In the genomic region with DNA sequence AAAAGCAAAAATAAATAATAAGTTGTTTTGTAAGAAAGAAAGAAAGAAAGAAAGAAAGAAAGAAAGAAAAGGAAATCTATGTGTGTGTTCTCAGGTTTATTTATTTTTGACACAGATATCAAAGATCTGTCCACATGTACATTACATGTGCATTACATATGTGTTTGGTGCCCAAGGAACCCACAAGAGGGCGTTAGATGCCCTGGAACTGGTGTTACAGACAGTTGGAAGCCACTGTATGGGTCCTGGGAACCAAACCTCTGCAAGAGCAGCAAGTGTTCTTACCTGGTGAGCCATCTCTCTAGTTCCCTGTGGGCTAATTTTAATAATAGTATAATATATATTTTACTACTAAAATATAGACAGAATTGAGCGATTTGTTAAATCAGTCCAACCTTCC, we compare ENCODE assay signal across 25 mouse cellular contexts. TPM values are rescaled to one million over a fixed set of nuclear protein-coding genes. Genes with fewer than 3 reads are reported as not detected.
DNase-seq lines count a peak whose midpoint lies in the region; ATAC-seq and TF ChIP-seq lines count a peak whose summit lies in the region.
"Had no signal": no experiment of that assay in that cellular context is flagged by ENCODE, and none has a peak within 500 bp of the region (broad histone marks: within the 10 kb centered on the region; RNA-seq: fewer than 3 reads in every experiment).

No protein-coding gene starts in this region.

- H3K9me3 ChIP-seq in intestine, postnatal 0 days (ENCODE audit: control insufficient read depth): no peaks in the 10 kb centered on the region
- H3K9me3 ChIP-seq in intestine, embryonic 15.5 days: no peaks in the 10 kb centered on the region
- 0 out of 2 replicates have a peak, but pooled peaks cover 3% of the 10 kb centered on the region for H3K9me3 ChIP-seq in embryonic facial prominence, embryonic 10.5 days
- H3K9me3 ChIP-seq: embryonic facial prominence, embryonic 12.5 days; forebrain, embryonic 15.5 days; G1E; heart, embryonic 10.5 days had no signal

- ATAC-seq in intestine, postnatal 0 days: no peak
- no peak for ATAC-seq in intestine, embryonic 15.5 days
- ATAC-seq: CD4-positive, CD25-positive, alpha-beta regulatory T cell, adult 4 months; forebrain, embryonic 15.5 days; Patski had no signal

- 0 out of 2 replicates have a peak, but pooled peaks have one; percentile 17 for TF ChIP-seq CTCF in intestine, postnatal 0 days (IDR thresholded peaks at IDR 0.05; ENCODE audit: low read depth)

- H3K4me3 ChIP-seq in intestine, postnatal 0 days (ENCODE audit: low read depth, low read length): no peak overlapping the region
- no peak overlapping the region for H3K4me3 ChIP-seq in intestine, embryonic 15.5 days (replicated peaks)
- no peak overlapping the region for H3K4me3 ChIP-seq in embryonic facial prominence, embryonic 10.5 days
- H3K4me3 ChIP-seq: embryonic facial prominence, embryonic 12.5 days; forebrain, embryonic 15.5 days; heart, embryonic 10.5 days had no signal

- H3K36me3 ChIP-seq in intestine, postnatal 0 days (ENCODE audit: control insufficient read depth, insufficient read depth): no peaks in the 10 kb centered on the region
- no peaks in the 10 kb centered on the region for H3K36me3 ChIP-seq in intestine, embryonic 15.5 days
- no peaks in the 10 kb centered on the region for H3K36me3 ChIP-seq in embryonic facial prominence, embryonic 10.5 days (replicated peaks)
- H3K36me3 ChIP-seq: embryonic facial prominence, embryonic 12.5 days; forebrain, embryonic 15.5 days; G1E; heart, embryonic 10.5 days had no signal

- WGBS in intestine, postnatal 0 days: 50% methylated on average over 2 of the region's 2 CpGs
- 66% methylated on average over 2 of the region's 2 CpGs for WGBS in intestine, embryonic 15.5 days
- WGBS in embryonic facial prominence, embryonic 10.5 days: 63% methylated on average over 2 of the region's 2 CpGs

- no peak overlapping the region for H3K27ac ChIP-seq in intestine, postnatal 0 days (ENCODE audit: low read depth, low read length)
- H3K27ac ChIP-seq in intestine, embryonic 15.5 days: no peak overlapping the region
- H3K27ac ChIP-seq in embryonic facial prominence, embryonic 10.5 days (replicated peaks): no peak overlapping the region
- H3K27ac ChIP-seq: embryonic facial prominence, embryonic 12.5 days; forebrain, embryonic 15.5 days; heart, embryonic 10.5 days; hindbrain, embryonic 14.5 days had no signal

- DNase-seq in A20 (ENCODE audit: low read depth, low spot score): peak; percentile 25
- peak; percentile 55 for DNase-seq in ES-CJ7 (ENCODE audit: low read depth, low spot score)
- DNase-seq in R1 (ENCODE audit: low read depth, low spot score): peak; percentile 61
- DNase-seq in embryo, embryonic 11 days: no peak
- no peak for DNase-seq in liver
- DNase-seq in embryonic facial prominence, embryonic 10.5 days (ENCODE audit: low spot score): no peak
- DNase-seq: adrenal gland, postnatal 10 days; B cell, adult 2 months; cerebellum, adult 18-20 months; cerebellum, adult 9-11 months; gastrocnemius, postnatal 36 days; heart, adult 18-20 months; heart, postnatal 14 days; kidney, adult 11 months; kidney, adult 9 months had no signal

- H3K4me1 ChIP-seq in intestine, postnatal 0 days (replicated peaks; ENCODE audit: control insufficient read depth, insufficient read depth, low read length): no peaks in the 10 kb centered on the region
- no peaks in the 10 kb centered on the region for H3K4me1 ChIP-seq in intestine, embryonic 15.5 days (replicated peaks)
- H3K4me1 ChIP-seq in embryonic facial prominence, embryonic 10.5 days: peaks cover 5% of the 10 kb centered on the region; the same call in 1 of the 2 replicates
- H3K4me1 ChIP-seq: embryonic facial prominence, embryonic 12.5 days; forebrain, embryonic 15.5 days; heart, embryonic 10.5 days had no signal

- H3K4me2 ChIP-seq in intestine, postnatal 0 days (replicated peaks; ENCODE audit: low read depth): no peak overlapping the region
- H3K4me2 ChIP-seq in intestine, embryonic 15.5 days (replicated peaks): no peak overlapping the region
- H3K4me2 ChIP-seq: embryonic facial prominence, embryonic 12.5 days; forebrain, embryonic 15.5 days; hindbrain, embryonic 14.5 days had no signal

- no peak overlapping the region for H3K9ac ChIP-seq in intestine, postnatal 0 days (ENCODE audit: low read depth, low read length)
- H3K9ac ChIP-seq in intestine, embryonic 15.5 days: no peak overlapping the region
- H3K9ac ChIP-seq: embryonic facial prominence, embryonic 12.5 days; forebrain, embryonic 15.5 days; hindbrain, embryonic 14.5 days had no signal

- H3K27me3 ChIP-seq in intestine, postnatal 0 days (replicated peaks; ENCODE audit: control insufficient read depth, insufficient read depth, low read length): no peaks in the 10 kb centered on the region
- no peaks in the 10 kb centered on the region for H3K27me3 ChIP-seq in intestine, embryonic 15.5 days (replicated peaks)
- no peaks in the 10 kb centered on the region for H3K27me3 ChIP-seq in embryonic facial prominence, embryonic 10.5 days (replicated peaks; ENCODE audit: low read depth, poor library complexity, severe bottlenecking)
- H3K27me3 ChIP-seq: embryonic facial prominence, embryonic 12.5 days; forebrain, embryonic 15.5 days; Patski had no signal

RNA-seq across cellular contexts. Expression of gene Als2, which starts 6.7 kb away (rescaled TPM):
- 2.6 and 3.2 TPM in 2 replicates for polyA plus RNA-seq in intestine, postnatal 0 days (2015; fragmentation: Nextera tagmentation; extraction: Ambion mirVana)
- 7.4 and 7.5 TPM in 2 replicates for polyA plus RNA-seq in intestine, embryonic 15.5 days (2015; fragmentation: Nextera tagmentation; extraction: Ambion mirVana)
- polyA plus RNA-seq in embryonic facial prominence, embryonic 10.5 days (2016; fragmentation: Nextera tagmentation; extraction: Ambion mirVana): 15.8 and 16.5 TPM in 2 replicates

RNA-seq across cellular contexts. Expression of gene Cdk15, which starts 12.9 kb away (rescaled TPM):
- not detected in 2 replicates for polyA plus RNA-seq in intestine, postnatal 0 days (2015; fragmentation: Nextera tagmentation; extraction: Ambion mirVana)
- polyA plus RNA-seq in intestine, embryonic 15.5 days (2015; fragmentation: Nextera tagmentation; extraction: Ambion mirVana): 0.20 and 0.63 TPM in 2 replicates
- polyA plus RNA-seq in embryonic facial prominence, embryonic 10.5 days (2016; fragmentation: Nextera tagmentation; extraction: Ambion mirVana): 0.61 and 0.92 TPM in 2 replicates
- polyA plus RNA-seq: CD4-positive, CD25-positive, alpha-beta regulatory T cell, adult 4 months; heart, embryonic 14.5 days had no signal

Comparison
In these comparisons a context has a peak if more than half of its experiments do, and no peak if none do; other contexts are left out.
1. DNase-seq: peak in A20 (single experiment), ES-CJ7 (single experiment) and R1 (single experiment); none in embryo, embryonic 11 days (single experiment), liver (single experiment) and embryonic facial prominence, embryonic 10.5 days (single experiment).